9 mouse cellular contexts compared by ENCODE assay signal in genomic region chr2:33018026-33018425, GRCm38 (mm10). TPM values are rescaled to one million over a fixed set of nuclear protein-coding genes. Genes with fewer than 3 reads are reported as not detected.
DNase-seq lines count a peak whose midpoint lies in the region; ATAC-seq lines count a peak whose summit lies in the region.
"Had no signal": no experiment of that assay in that cellular context is flagged by ENCODE, and none has a peak within 500 bp of the region (broad histone marks: within the 10 kb centered on the region; RNA-seq: fewer than 3 reads in every experiment).

No protein-coding gene starts in this region.

- no peak for ATAC-seq in forebrain, embryonic 11.5 days (replicated peaks; ENCODE audit: low FRiP score)
- no peak for ATAC-seq in forebrain, embryonic 12.5 days (ENCODE audit: low FRiP score)

- no peaks in the 10 kb centered on the region for H3K27me3 ChIP-seq in forebrain, embryonic 11.5 days (ENCODE audit: control insufficient read depth, insufficient read depth, low read length)
- H3K27me3 ChIP-seq in forebrain, embryonic 12.5 days = no peaks in the 10 kb centered on the region
- H3K27me3 ChIP-seq: heart, embryonic 15.5 days had no signal

- H3K4me1 ChIP-seq in forebrain, embryonic 11.5 days (replicated peaks; ENCODE audit: control insufficient read depth, insufficient read depth, low read length) = no peaks in the 10 kb centered on the region
- 0 out of 2 replicates have a peak, but pooled peaks cover 4% of the 10 kb centered on the region for H3K4me1 ChIP-seq in forebrain, embryonic 12.5 days
- H3K4me1 ChIP-seq: heart, embryonic 15.5 days had no signal

- peak; percentile 69 for DNase-seq in forebrain, embryonic 11.5 days (ENCODE audit: low spot score)
- DNase-seq in A20 (ENCODE audit: low read depth, low spot score) = peak; percentile 52
- peak; percentile 13 for DNase-seq in c-Kit-positive CD71-positive TER-119-positive erythroid progenitor cells, embryonic 14.5 days (ENCODE audit: low spot score)
- DNase-seq in kidney, postnatal 14 days = peak; percentile 73
- DNase-seq in retina, postnatal 1 day = peak; percentile 32
- DNase-seq in layer of hippocampus, postnatal 36 days = no peak
- no peak for DNase-seq in frontal cortex, postnatal 10 days (ENCODE audit: low spot score in 2 of 2)

- H3K4me2 ChIP-seq in forebrain, embryonic 11.5 days (ENCODE audit: low read depth, low read length, severe bottlenecking) = no peak overlapping the region
- H3K4me2 ChIP-seq in forebrain, embryonic 12.5 days = no peak overlapping the region
- H3K4me2 ChIP-seq: heart, embryonic 15.5 days had no signal

- no peaks in the 10 kb centered on the region for H3K36me3 ChIP-seq in forebrain, embryonic 11.5 days (ENCODE audit: control insufficient read depth, insufficient read depth, low read length)
- H3K36me3 ChIP-seq in forebrain, embryonic 12.5 days (replicated peaks) = no peaks in the 10 kb centered on the region
- H3K36me3 ChIP-seq: heart, embryonic 15.5 days had no signal

- 10% methylated on average over 6 of the region's 6 CpGs for WGBS in forebrain, embryonic 11.5 days
- WGBS in forebrain, embryonic 12.5 days = 11% methylated on average over 6 of the region's 6 CpGs

- H3K27ac ChIP-seq in forebrain, embryonic 11.5 days (ENCODE audit: low read depth, low read length) = no peak overlapping the region
- no peak overlapping the region for H3K27ac ChIP-seq in forebrain, embryonic 12.5 days
- H3K27ac ChIP-seq: heart, embryonic 15.5 days had no signal

- no peak overlapping the region for H3K9ac ChIP-seq in forebrain, embryonic 11.5 days (ENCODE audit: low read length)
- H3K9ac ChIP-seq in forebrain, embryonic 12.5 days = no peak overlapping the region
- H3K9ac ChIP-seq: heart, embryonic 15.5 days had no signal

- H3K9me3 ChIP-seq in forebrain, embryonic 11.5 days (ENCODE audit: control insufficient read depth, low read length) = no peaks in the 10 kb centered on the region
- no peaks in the 10 kb centered on the region for H3K9me3 ChIP-seq in forebrain, embryonic 12.5 days
- H3K9me3 ChIP-seq: heart, embryonic 15.5 days had no signal

- no peak overlapping the region for H3K4me3 ChIP-seq in forebrain, embryonic 11.5 days (ENCODE audit: low read depth, low read length)
- no peak overlapping the region for H3K4me3 ChIP-seq in forebrain, embryonic 12.5 days (replicated peaks)
- H3K4me3 ChIP-seq: heart, embryonic 15.5 days had no signal

RNA-seq across cellular contexts. Expression of gene Slc2a8, which starts 36.1 kb away (rescaled TPM):
- 11.8 and 13.4 TPM in 2 replicates for polyA plus RNA-seq in forebrain, embryonic 11.5 days (2014; fragmentation: Nextera tagmentation; extraction: Ambion mirVana)
- 14.4 and 16.3 TPM in 2 replicates for polyA plus RNA-seq in forebrain, embryonic 12.5 days (2016; fragmentation: Nextera tagmentation; extraction: Ambion mirVana)
- 10 to 100 TPM; 18.4 to 18.9 TPM for total RNA-seq in layer of hippocampus, postnatal 36 days (2021)

RNA-seq across cellular contexts. Expression of gene Lrsam1, which starts 56.6 kb away (rescaled TPM):
- polyA plus RNA-seq in forebrain, embryonic 11.5 days (2014; fragmentation: Nextera tagmentation; extraction: Ambion mirVana) = 10.7 and 13.0 TPM in 2 replicates
- 16.6 and 18.2 TPM in 2 replicates for polyA plus RNA-seq in forebrain, embryonic 12.5 days (2016; fragmentation: Nextera tagmentation; extraction: Ambion mirVana)
- 10 to 100 TPM; 32.4 to 34.7 TPM for total RNA-seq in layer of hippocampus, postnatal 36 days (2021)

RNA-seq across cellular contexts. Expression of gene Rpl12, which starts 56.7 kb away (rescaled TPM):
- polyA plus RNA-seq in forebrain, embryonic 11.5 days (2014; fragmentation: Nextera tagmentation; extraction: Ambion mirVana) = 134 and 151 TPM in 2 replicates
- polyA plus RNA-seq in forebrain, embryonic 12.5 days (2016; fragmentation: Nextera tagmentation; extraction: Ambion mirVana) = 115 and 128 TPM in 2 replicates
- total RNA-seq in layer of hippocampus, postnatal 36 days (2021) = 100 to 1,000 TPM; 110 to 112 TPM

Comparison
In these comparisons a context has a peak if more than half of its experiments do, and no peak if none do; other contexts are left out.
1. DNase-seq: peak in forebrain, embryonic 11.5 days (single experiment), A20 (single experiment), c-Kit-positive CD71-positive TER-119-positive erythroid progenitor cells, embryonic 14.5 days (single experiment), kidney, postnatal 14 days (single experiment) and retina, postnatal 1 day (single experiment); none in layer of hippocampus, postnatal 36 days (0 of 2) and frontal cortex, postnatal 10 days (0 of 2).